Mouse (Mus musculus) adrenal gland, adult (tissue): ENCODE results near the gene Gm10184.
"Not testable (repeated sequence)": the region's sequence is repeated elsewhere in the genome, so short reads cannot be mapped to it uniquely, and the experiment has no call there.

Experiments
- DNase-seq, 2 experiments: peaks; one replicate each; pipeline ENCODE4 v3.0.0; 2022 to 2023; ENCODE audit warnings: low spot score in 1 of 2; ENCODE audit not compliant: inconsistent age in 2 of 2

Gm10184 gene

DNA sequence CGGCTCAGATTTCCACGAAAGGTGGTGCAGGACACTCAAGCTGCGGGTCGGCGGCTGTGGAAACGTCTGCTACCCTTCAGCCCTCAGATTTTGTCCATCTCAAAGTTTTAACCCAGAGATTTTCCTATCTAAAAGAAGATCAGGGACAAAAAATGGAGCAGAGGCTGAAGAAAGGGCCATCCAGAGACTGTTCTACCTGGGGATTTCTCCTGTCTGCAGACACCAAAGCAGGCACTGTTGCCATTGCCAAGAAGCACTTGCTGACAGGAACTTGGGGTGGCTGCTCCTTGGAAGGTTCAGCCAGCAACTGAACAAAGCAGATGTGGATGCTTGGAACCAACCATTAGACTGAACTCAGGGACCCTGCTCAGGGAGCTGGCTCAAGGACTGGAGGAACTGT lies at the start of gene Gm10184:
TSS of gene Gm10184 (minus strand) at position 101 of the 400 bp plus-strand sequence.
- no peak for DNase-seq

DNA sequence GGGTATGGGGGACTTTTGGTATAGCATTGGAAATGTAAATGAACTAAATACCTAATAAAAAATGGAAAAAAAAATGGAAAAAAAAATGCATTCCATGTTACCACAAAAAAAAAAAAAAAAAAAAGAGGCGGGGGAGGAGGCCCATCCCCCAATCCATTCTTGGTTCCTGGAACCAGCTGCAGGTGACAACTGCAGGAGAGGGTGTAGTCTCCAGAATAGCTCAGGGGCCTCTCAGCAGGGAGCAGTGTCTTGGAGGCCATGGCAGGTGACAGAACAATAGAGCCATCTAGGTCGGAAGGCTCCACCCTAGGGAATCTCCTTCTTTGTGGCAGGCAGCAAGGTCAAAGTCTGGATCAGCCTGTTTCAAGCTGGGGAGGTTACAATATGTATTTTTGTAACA lies 23.7 kb upstream of the Gm10184 start:
- DNase-seq, result no peak

DNA sequence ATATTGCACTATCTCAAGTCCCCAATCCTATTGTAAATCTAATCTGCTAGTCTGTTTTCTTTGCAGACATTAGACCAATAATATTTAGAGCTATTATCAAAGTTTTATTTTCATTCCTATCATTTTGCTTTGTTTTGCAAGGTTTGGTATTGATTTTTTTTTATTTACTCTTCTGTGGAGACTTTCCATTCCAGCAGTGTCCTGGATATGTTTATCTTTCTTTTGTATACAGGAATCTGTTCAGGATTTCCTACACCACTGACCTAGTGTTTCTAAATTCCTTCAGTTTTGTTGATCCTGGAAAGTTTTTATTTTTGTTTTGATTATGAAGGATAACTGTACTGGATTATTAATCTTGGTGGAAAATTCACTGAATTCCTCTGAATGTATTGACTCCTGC lies 2.6 kb downstream of the Gm10184 start:
- DNase-seq, result no peak

DNA sequence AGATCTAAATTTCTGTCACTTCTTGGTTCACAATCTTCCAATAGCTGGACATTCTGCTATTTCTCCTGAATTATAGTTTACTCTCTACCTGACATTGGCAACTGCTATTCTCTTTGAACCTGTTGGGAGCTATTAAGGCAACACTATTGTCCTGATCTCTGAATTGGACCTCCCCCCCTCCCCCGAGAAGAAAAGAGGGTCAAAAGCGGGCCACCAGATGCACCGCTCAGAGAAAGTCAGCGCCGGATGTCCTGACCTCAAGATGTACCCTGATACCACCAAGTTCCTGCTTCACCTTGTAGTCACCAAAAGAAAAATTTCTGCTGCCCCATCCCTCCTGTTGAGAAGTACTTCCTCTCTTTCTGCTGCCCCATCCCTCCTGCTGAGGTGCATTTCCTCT lies 5.5 kb downstream of the Gm10184 start:
- not testable (repeated sequence) for DNase-seq

DNA sequence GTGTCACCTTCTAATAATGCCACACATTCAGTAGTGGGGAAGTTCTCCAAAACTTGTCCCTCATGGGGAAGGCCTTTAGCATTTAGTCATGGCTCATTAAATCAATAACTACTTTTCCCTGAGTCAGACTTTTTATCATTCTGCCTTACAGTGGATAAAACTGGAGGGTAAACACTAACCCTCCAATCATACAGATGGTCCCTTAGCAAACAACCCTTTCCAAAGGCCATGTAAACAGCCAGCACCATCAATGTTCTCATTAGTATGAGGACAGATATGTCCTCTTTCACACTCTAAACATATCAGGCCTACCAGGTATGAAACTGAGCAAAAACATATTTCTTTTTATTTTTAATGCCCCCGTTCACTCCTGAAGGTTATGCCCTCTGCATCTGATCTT lies 7.5 kb downstream of the Gm10184 start:
- DNase-seq, result no peak

DNA sequence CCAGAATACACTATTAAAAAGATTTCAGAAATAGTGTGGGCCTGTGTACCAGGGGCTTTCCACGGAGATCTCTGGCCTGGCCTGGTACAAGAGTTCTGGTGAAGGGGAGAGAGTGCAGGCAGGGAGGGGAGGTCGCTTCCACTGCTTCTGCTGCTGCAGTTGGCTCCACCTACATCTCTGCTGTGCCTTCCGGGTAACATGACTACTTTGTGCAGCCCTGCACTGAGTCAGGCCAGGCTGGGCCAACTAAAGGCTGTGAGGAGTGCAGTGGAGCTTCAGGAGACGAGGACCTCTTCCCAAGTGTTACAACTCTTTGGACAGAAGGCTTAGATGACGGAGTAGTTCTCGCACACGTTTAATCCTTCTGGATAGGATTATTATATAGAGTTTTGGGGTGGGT lies 9.6 kb downstream of the Gm10184 start:
- no peak for DNase-seq

DNA sequence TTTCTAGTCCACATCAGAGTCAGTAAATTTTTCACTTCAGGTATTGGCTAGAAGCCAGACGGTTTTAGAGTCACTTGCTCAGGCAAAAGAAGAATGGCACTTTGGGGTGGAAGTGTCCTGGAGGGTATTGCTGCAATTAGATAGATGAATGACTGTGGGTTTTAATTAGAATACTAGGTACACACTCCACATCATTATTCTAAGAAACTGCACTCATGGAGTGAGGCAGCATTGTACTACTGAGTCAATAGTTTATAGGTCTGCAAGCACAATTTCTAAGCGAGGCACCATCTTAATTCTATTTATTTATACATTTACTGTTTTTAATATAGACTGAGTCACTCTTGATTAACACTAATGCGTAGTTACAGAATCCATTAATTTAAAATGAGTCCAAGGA lies 10.4 kb downstream of the Gm10184 start:
- peak in 1 of 2 experiments; percentile 22 for DNase-seq

DNA sequence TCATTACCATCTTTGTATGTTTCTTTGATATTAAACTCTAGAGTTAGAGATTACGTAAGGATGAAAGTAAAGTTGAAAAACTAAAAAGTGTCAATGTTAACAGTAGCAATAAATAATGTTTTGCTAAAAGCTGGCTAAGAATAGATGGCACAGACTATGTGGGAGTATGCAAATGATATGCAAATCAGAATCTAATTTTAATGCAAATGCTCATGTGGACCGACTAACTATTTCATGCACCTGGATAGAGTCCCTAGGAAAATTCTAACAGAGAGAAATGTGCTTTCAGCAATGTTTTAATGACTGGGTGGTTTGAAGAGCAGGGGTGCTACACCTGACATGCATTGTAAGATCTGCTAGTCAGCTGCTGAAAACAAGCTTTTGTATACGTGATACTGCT lies 45.3 kb downstream of the Gm10184 start:
- no peak for DNase-seq
